Mouse (Mus musculus) brain, adult 2 months (tissue): ENCODE measurements at regions not wholly inside any gene's neighbourhood (a gene's known extent, or its start where the extent isn't known, plus 50 kb on each side); places are given as distances from the start of the nearest gene placed in this dataset.

Experiments
- DNase-seq: peaks from one replicate; pipeline ENCODE4 v3.0.0; 2011; ENCODE audit warnings: low read depth, low spot score

GRCm38 (mm10) chr14:82745383-82745782, 1698.0 kb upstream of the Pcdh17 start:
- DNase-seq, result peak; percentile 33

- DNase-seq, result no peak
Measured at GRCm38 (mm10) chr14:82758144-82758543, 1685.2 kb upstream of the Pcdh17 start.
